Mouse (Mus musculus): ENCODE results near the gene Ppp1r9a. TPM values are rescaled to one million over a fixed set of nuclear protein-coding genes. Genes with fewer than 3 reads are reported as not detected.

The Ppp1r9a gene
- polyA plus RNA-seq, 1 experiment from 2014 or later = 17.8 TPM

GRCm38 (mm10) chr6:5129364-5130093 lies 226.8 kb downstream of the Ppp1r9a start:
- Histone ChIP-seq H3K9ac (ENCODE audit: low read length) (no peak overlapping the region), H3K4me2 (no peak overlapping the region), H3K4me1 (ENCODE audit: control insufficient read depth, insufficient read depth, low read length) (no peaks in the 10 kb centered on the region), H3K27ac (ENCODE audit: low read depth, low read length) (no peak overlapping the region), H3K4me3 (ENCODE audit: low read depth, low read length) (no peak overlapping the region), H3K9me3 (ENCODE audit: control insufficient read depth, low read length) (no peaks in the 10 kb centered on the region), H3K27me3 (ENCODE audit: control insufficient read depth, insufficient read depth, low read length) (no peaks in the 10 kb centered on the region), H3K36me3 (ENCODE audit: control insufficient read depth, insufficient read depth, low read length) (no peaks in the 10 kb centered on the region)
- 84% methylated on average over 14 of the region's 14 CpGs for WGBS
- ATAC-seq (ENCODE audit: low FRiP score) = no peak
- DNase-seq (ENCODE audit: low spot score, missing footprints) = no peak

- H3K4me2 ChIP-seq = no peak overlapping the region
- no peaks in the 10 kb centered on the region for H3K36me3 ChIP-seq (ENCODE audit: control insufficient read depth, insufficient read depth, low read length)
- H3K27ac ChIP-seq (ENCODE audit: low read depth, low read length) = no peak overlapping the region
- no peaks in the 10 kb centered on the region for H3K9me3 ChIP-seq (ENCODE audit: control insufficient read depth, low read length)
- DNase-seq (ENCODE audit: low spot score, missing footprints) (no peak), ATAC-seq (ENCODE audit: low FRiP score) (no peak)
- no peak overlapping the region for H3K4me3 ChIP-seq (ENCODE audit: low read depth, low read length)
- H3K9ac ChIP-seq (ENCODE audit: low read length) = no peak overlapping the region
- WGBS = 85% methylated on average over 6 of the region's 6 CpGs
- no peaks in the 10 kb centered on the region for H3K27me3 ChIP-seq (ENCODE audit: control insufficient read depth, insufficient read depth, low read length)
- H3K4me1 ChIP-seq (ENCODE audit: control insufficient read depth, insufficient read depth, low read length) = no peaks in the 10 kb centered on the region
These were observed 232.3 kb downstream of the Ppp1r9a start for GRCm38 (mm10) chr6:5134986-5135385.

DNA sequence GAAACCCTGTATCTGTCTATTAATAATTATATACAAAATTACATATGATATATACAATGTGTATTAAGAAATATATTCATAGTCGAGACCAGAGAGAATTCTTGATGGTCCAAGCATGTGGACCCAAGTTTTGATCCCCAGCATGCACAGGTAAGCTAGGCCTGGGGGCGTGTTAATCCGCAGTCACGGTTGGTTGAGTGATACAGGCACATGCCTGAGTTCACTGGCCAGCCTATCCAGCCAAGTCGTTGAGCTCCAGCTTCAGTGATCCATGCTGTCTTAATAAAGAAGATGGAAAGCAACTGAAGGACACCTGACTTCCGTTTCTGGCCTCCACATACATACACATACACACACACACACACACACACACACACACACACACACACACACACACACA lies 233.3 kb downstream of the Ppp1r9a start:
- H3K4me2 ChIP-seq = no peak overlapping the region
- WGBS = 76% methylated on average over 6 of the region's 6 CpGs
- H3K27me3 ChIP-seq (ENCODE audit: control insufficient read depth, insufficient read depth, low read length) = no peaks in the 10 kb centered on the region
- no peak overlapping the region for H3K9ac ChIP-seq (ENCODE audit: low read length)
- no peaks in the 10 kb centered on the region for H3K9me3 ChIP-seq (ENCODE audit: control insufficient read depth, low read length)
- no peaks in the 10 kb centered on the region for H3K36me3 ChIP-seq (ENCODE audit: control insufficient read depth, insufficient read depth, low read length)
- H3K4me3 ChIP-seq (ENCODE audit: low read depth, low read length) = no peak overlapping the region
- DNase-seq (ENCODE audit: low spot score, missing footprints) = no peak
- no peak for ATAC-seq (ENCODE audit: low FRiP score)
- H3K4me1 ChIP-seq (ENCODE audit: control insufficient read depth, insufficient read depth, low read length) = no peaks in the 10 kb centered on the region
- no peak overlapping the region for H3K27ac ChIP-seq (ENCODE audit: low read depth, low read length)

DNA sequence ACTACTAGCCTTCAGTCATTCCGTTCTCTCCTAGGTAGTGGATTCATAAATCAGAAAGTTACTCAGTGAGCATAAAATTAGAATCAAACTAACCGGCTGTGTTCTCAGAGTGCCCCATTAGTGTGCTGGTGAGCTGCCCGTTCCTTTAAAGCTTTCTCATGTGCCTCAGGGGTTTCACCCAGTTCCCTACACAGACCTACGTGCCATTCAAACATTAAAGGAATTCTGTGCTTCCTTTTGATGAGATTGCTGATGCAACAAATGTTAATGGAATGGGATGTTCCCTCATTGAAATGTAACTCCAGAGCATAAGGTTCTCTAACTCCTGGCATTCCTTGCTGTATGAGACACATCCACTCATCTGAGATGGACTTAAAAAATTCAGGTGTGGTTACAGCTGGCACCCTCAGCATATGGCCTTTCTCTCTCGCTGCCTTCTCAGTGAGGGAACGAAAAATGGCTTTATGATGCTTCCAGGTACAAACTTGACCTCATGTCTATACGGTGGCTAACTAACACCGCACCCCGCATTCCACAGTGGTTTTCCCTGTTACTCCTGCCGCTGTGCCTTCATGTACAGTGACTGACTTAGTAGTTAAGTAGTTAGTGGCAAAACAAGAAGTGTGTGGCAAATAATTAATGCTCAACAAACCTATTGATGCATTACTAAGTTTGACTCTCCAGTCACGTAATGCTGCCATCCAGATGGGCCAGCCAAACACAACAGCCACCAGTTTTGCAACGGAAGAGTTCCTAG lies 236.3 kb downstream of the Ppp1r9a start:
- Histone ChIP-seq H3K4me3 (ENCODE audit: low read depth, low read length) (no peak overlapping the region), H3K9ac (ENCODE audit: low read length) (no peak overlapping the region), H3K36me3 (ENCODE audit: control insufficient read depth, insufficient read depth, low read length) (no peaks in the 10 kb centered on the region), H3K9me3 (ENCODE audit: control insufficient read depth, low read length) (no peaks in the 10 kb centered on the region), H3K4me1 (ENCODE audit: control insufficient read depth, insufficient read depth, low read length) (no peaks in the 10 kb centered on the region), H3K27me3 (ENCODE audit: control insufficient read depth, insufficient read depth, low read length) (no peaks in the 10 kb centered on the region), H3K4me2 (no peak overlapping the region), H3K27ac (ENCODE audit: low read depth, low read length) (no peak overlapping the region)
- DNase-seq (ENCODE audit: low spot score, missing footprints) = no peak
- WGBS = 93% methylated on average over 12 of the region's 12 CpGs
- ATAC-seq (ENCODE audit: low FRiP score) = no peak

DNA sequence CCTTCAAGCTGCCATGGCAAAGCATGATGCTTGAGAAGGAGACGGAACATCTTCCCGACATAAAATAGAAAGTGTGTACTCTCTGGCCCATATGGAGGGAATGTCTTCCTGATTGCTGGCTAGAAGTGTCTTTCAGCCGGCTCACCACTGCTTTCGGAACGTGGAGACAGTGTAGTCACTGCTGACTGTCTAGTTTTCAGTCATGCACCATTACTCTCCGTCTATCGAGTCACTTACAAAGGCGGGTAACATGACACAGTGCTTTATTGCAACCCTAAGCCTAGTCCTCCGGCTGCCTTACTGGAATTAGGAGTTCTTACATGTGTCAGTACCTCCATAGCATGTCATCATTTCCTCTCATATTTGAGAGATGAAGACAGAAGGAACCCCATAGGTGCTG lies 236.9 kb downstream of the Ppp1r9a start:
- Histone ChIP-seq H3K36me3 (ENCODE audit: control insufficient read depth, insufficient read depth, low read length) (no peaks in the 10 kb centered on the region), H3K9ac (ENCODE audit: low read length) (no peak overlapping the region), H3K4me2 (no peak overlapping the region), H3K4me3 (ENCODE audit: low read depth, low read length) (no peak overlapping the region), H3K4me1 (ENCODE audit: control insufficient read depth, insufficient read depth, low read length) (no peaks in the 10 kb centered on the region), H3K27ac (ENCODE audit: low read depth, low read length) (no peak overlapping the region), H3K9me3 (ENCODE audit: control insufficient read depth, low read length) (no peaks in the 10 kb centered on the region), H3K27me3 (ENCODE audit: control insufficient read depth, insufficient read depth, low read length) (no peaks in the 10 kb centered on the region)
- ATAC-seq (ENCODE audit: low FRiP score) = no peak
- WGBS = 82% methylated on average over 9 of the region's 9 CpGs
- no peak for DNase-seq (ENCODE audit: low spot score, missing footprints)

GRCm38 (mm10) chr6:5147488-5148142 lies 244.9 kb downstream of the Ppp1r9a start:
- H3K9ac ChIP-seq (ENCODE audit: low read length) = no peak overlapping the region
- H3K4me2 ChIP-seq = no peak overlapping the region

GRCm38 (mm10) chr6:5149941-5150340 lies 247.2 kb downstream of the Ppp1r9a start:
- WGBS = 89% methylated on average over 2 of the region's 2 CpGs
- DNase-seq (ENCODE audit: low spot score, missing footprints) (no peak), ATAC-seq (ENCODE audit: low FRiP score) (no peak)
- H3K27ac ChIP-seq (ENCODE audit: low read depth, low read length) = no peak overlapping the region
- no peaks in the 10 kb centered on the region for H3K9me3 ChIP-seq (ENCODE audit: control insufficient read depth, low read length)
- peaks cover 7% of the 10 kb centered on the region; the same call in 1 of the 2 replicates for H3K4me1 ChIP-seq (ENCODE audit: control insufficient read depth, insufficient read depth, low read length)
- H3K4me2 ChIP-seq = no peak overlapping the region
- H3K27me3 ChIP-seq (ENCODE audit: control insufficient read depth, insufficient read depth, low read length) = no peaks in the 10 kb centered on the region
- H3K36me3 ChIP-seq (ENCODE audit: control insufficient read depth, insufficient read depth, low read length) = no peaks in the 10 kb centered on the region
- no peak overlapping the region for H3K4me3 ChIP-seq (ENCODE audit: low read depth, low read length)
- no peak overlapping the region for H3K9ac ChIP-seq (ENCODE audit: low read length)

More at GRCm38 (mm10) chr6:5147488-5148142, 244.9 kb downstream of the Ppp1r9a start:
- Histone ChIP-seq H3K36me3 (ENCODE audit: control insufficient read depth, insufficient read depth, low read length) (no peaks in the 10 kb centered on the region), H3K9me3 (ENCODE audit: control insufficient read depth, low read length) (no peaks in the 10 kb centered on the region), H3K27ac (ENCODE audit: low read depth, low read length) (no peak overlapping the region), H3K4me1 (ENCODE audit: control insufficient read depth, insufficient read depth, low read length) (peaks cover 7% of the 10 kb centered on the region; the same call in 1 of the 2 replicates), H3K27me3 (ENCODE audit: control insufficient read depth, insufficient read depth, low read length) (no peaks in the 10 kb centered on the region), H3K4me3 (ENCODE audit: low read depth, low read length) (no peak overlapping the region)
- DNase-seq (ENCODE audit: low spot score, missing footprints) (no peak), ATAC-seq (ENCODE audit: low FRiP score) (no peak)
- WGBS = 88% methylated on average over 13 of the region's 13 CpGs

GRCm38 (mm10) chr6:5151171-5151570 lies 248.5 kb downstream of the Ppp1r9a start:
- no peaks in the 10 kb centered on the region for H3K9me3 ChIP-seq (ENCODE audit: control insufficient read depth, low read length)
- ATAC-seq (ENCODE audit: low FRiP score) (no peak), DNase-seq (ENCODE audit: low spot score, missing footprints) (no peak)
- H3K4me3 ChIP-seq (ENCODE audit: low read depth, low read length) = no peak overlapping the region
- peaks cover 7% of the 10 kb centered on the region; the same call in 1 of the 2 replicates for H3K4me1 ChIP-seq (ENCODE audit: control insufficient read depth, insufficient read depth, low read length)
- 69% methylated on average over 4 of the region's 4 CpGs for WGBS
- H3K4me2 ChIP-seq = no peak overlapping the region
- H3K27ac ChIP-seq (ENCODE audit: low read depth, low read length) = no peak overlapping the region
- no peak overlapping the region for H3K9ac ChIP-seq (ENCODE audit: low read length)
- no peaks in the 10 kb centered on the region for H3K27me3 ChIP-seq (ENCODE audit: control insufficient read depth, insufficient read depth, low read length)
- H3K36me3 ChIP-seq (ENCODE audit: control insufficient read depth, insufficient read depth, low read length) = no peaks in the 10 kb centered on the region

DNA sequence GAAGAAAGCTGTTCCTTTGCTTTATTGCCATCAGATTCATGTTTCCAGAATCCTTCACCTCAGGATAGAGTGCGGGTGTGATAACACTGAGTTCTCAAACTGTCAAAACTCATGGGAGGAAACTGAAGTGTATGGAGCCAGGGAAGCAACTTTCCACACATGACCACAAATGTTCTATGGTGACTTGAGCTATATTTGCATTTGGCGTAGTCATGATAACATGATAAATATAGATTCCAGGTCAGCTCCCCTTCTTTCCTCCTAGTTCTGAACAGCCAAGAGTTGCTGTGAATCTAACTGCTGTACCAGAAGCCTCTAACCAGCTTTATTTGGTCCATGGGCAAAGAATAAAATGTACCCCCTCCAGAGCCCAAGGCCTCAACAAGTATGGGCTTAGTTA lies 249.5 kb downstream of the Ppp1r9a start:
- DNase-seq (ENCODE audit: low spot score, missing footprints) (no peak), ATAC-seq (ENCODE audit: low FRiP score) (no peak)
- no peak overlapping the region for H3K9ac ChIP-seq (ENCODE audit: low read length)
- no peak overlapping the region for H3K4me2 ChIP-seq
- 88% methylated on average over 2 of the region's 2 CpGs for WGBS
- no peaks in the 10 kb centered on the region for H3K9me3 ChIP-seq (ENCODE audit: control insufficient read depth, low read length)
- no peak overlapping the region for H3K4me3 ChIP-seq (ENCODE audit: low read depth, low read length)
- H3K36me3 ChIP-seq (ENCODE audit: control insufficient read depth, insufficient read depth, low read length) = no peaks in the 10 kb centered on the region
- H3K27me3 ChIP-seq (ENCODE audit: control insufficient read depth, insufficient read depth, low read length) = no peaks in the 10 kb centered on the region
- no peak overlapping the region for H3K27ac ChIP-seq (ENCODE audit: low read depth, low read length)
- H3K4me1 ChIP-seq (ENCODE audit: control insufficient read depth, insufficient read depth, low read length) = peaks cover 7% of the 10 kb centered on the region; the same call in 1 of the 2 replicates

Data from midbrain, embryonic 11.5 days (tissue).